Mouse (Mus musculus) lung, adult 2 months (tissue): ENCODE results near the gene Clps.

ENCODE experiments used
- CTCF ChIP-seq: fragments of 200-500 bp; IDR thresholded peaks from 2 replicates; pipeline ENCODE4 v1.5.1; 2011; ENCODE audit warnings: mild to moderate bottlenecking, low read length, control low read depth; ENCODE audit not compliant: insufficient read depth
- POLR2A ChIP-seq: fragments of 200-500 bp; IDR thresholded peaks from 2 replicates; pipeline ENCODE4 v1.6.1; 2011; ENCODE audit warnings: low read depth, mild to moderate bottlenecking, control low read depth, low read length, borderline replicate concordance; ENCODE audit errors: extremely low read depth

DNA sequence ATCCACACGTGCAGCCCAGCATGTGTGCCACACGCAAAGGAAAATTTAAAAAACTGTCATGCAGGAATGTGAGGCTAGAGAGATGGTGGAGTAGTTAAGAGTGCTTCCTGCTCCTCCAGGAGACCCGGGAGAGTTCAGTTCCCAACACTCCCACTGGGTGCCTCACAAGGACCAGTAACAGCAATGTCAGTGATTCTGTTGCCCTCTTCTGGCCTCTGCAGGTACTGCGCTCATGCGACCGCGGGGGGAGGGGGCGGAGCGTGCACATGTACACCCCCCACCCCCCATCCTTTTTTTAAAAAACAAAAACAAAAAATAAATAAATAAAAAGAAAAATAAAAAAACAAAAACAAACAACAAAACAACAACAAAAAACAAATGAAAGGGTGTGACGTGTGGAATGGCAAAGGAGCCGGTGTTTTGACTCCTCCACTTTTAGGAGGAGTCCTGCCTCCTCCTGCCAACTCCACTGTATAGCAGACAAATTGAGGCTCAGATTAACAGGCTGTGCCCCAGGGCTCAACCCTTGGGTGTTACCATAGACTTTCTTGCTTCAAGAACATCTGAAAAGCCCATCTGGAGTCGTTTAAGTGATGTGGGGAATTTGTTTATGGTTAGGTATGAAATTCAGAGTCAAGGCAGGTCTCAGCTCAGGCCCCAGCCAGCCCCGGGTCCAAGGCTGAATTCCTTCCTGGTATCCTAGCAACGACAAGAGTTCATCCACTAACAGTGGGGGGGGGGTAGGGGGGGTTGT is 7.3 kb downstream of the Clps start:
- peak; percentile 87 for TF ChIP-seq CTCF
- no peak for TF ChIP-seq POLR2A
